In the genomic region with DNA sequence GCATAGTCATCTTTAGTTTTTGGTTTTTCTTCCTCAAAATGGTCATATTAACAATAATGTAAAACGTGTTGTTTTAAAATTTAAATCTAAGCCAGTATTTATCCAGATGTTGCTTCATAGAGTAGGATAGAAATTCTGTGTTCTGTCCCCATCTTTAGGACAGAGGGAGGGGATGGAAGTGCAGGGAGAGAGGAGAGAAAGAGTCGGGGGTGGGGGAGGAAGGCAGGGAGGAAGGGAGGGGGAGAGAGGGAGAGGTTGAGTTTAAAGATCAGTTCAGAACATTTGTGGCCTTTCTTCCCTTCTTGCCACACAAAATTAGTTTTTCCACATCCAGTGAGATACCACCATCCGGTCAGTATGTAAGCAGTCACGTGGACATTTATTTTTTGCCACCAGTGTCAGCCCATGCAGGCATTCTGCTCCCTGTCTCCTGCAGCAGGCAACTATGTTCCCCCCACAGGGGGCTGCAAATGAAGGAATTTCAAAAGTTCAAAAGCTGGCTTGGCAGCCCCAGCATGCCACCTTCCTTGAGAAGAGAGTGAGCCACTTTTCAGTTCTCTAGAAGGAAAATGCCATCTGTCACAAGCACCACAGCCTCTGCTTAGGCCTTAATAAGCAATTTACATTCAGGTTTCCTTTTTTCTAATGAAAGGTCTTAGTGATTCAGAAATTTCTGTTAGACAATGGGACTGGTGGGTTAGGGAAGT, we compare ENCODE assay signal across 19 mouse cellular contexts.
A peak's percentile ranks its signal among the peaks of the same experiment; 100 is the strongest.
DNase-seq lines count a peak whose midpoint lies in the region; ATAC-seq and TF ChIP-seq lines count a peak whose summit lies in the region.
"Had no signal": no experiment of that assay in that cellular context is flagged by ENCODE, and none has a peak within 500 bp of the region (broad histone marks: within the 10 kb centered on the region; RNA-seq: fewer than 3 reads in every experiment).

No protein-coding gene starts in this region.

- H3K4me2 ChIP-seq in midbrain, embryonic 13.5 days (replicated peaks): no peak overlapping the region
- no peak overlapping the region for H3K4me2 ChIP-seq in midbrain, postnatal 0 days (ENCODE audit: low read depth, low read length, poor library complexity, severe bottlenecking)
- H3K4me2 ChIP-seq in forebrain, embryonic 16.5 days (ENCODE audit: low read length): no peak overlapping the region

- peak; percentile 84 for ATAC-seq in midbrain, embryonic 13.5 days
- ATAC-seq in midbrain, postnatal 0 days (ENCODE audit: low FRiP score): no peak
- peak; percentile 86 for ATAC-seq in forebrain, embryonic 16.5 days
- ATAC-seq: liver, postnatal 0 days had no signal

- 0 out of 2 replicates have a peak, but pooled peaks cover 4% of the 10 kb centered on the region for H3K27me3 ChIP-seq in midbrain, embryonic 13.5 days
- H3K27me3 ChIP-seq in midbrain, postnatal 0 days (ENCODE audit: insufficient read depth, low read length): no peaks in the 10 kb centered on the region
- 0 out of 2 replicates have a peak, but pooled peaks cover 3% of the 10 kb centered on the region for H3K27me3 ChIP-seq in forebrain, embryonic 16.5 days (replicated peaks; ENCODE audit: control insufficient read depth, insufficient read depth, low read length)
- H3K27me3 ChIP-seq: CH12.LX had no signal

- H3K4me1 ChIP-seq in midbrain, embryonic 13.5 days (replicated peaks): peaks cover 20% of the 10 kb centered on the region
- no peaks in the 10 kb centered on the region for H3K4me1 ChIP-seq in midbrain, postnatal 0 days (ENCODE audit: insufficient read depth, low read length)
- peaks cover 6% of the 10 kb centered on the region for H3K4me1 ChIP-seq in forebrain, embryonic 16.5 days (replicated peaks; ENCODE audit: control insufficient read depth, insufficient read depth, low read length)

- no peak for TF ChIP-seq CTCF in midbrain, postnatal 0 days (IDR thresholded peaks at IDR 0.05)

- 19% methylated on average over 4 of the region's 4 CpGs for WGBS in midbrain, embryonic 13.5 days
- 17% methylated on average over 4 of the region's 4 CpGs for WGBS in midbrain, postnatal 0 days
- WGBS in forebrain, embryonic 16.5 days: 6% methylated on average over 4 of the region's 4 CpGs

- no peak overlapping the region for H3K9ac ChIP-seq in midbrain, embryonic 13.5 days (replicated peaks)
- H3K9ac ChIP-seq in midbrain, postnatal 0 days (replicated peaks; ENCODE audit: low read length, poor library complexity, severe bottlenecking): no peak overlapping the region
- H3K9ac ChIP-seq in forebrain, embryonic 16.5 days (replicated peaks; ENCODE audit: low read depth, low read length): no peak overlapping the region
- H3K9ac ChIP-seq: liver, postnatal 0 days had no signal

- peak; percentile 26 for DNase-seq in embryo, embryonic 10.5 days (ENCODE audit: low spot score)
- no peak for DNase-seq in embryo, embryonic 10 days (ENCODE audit: low spot score)
- no peak for DNase-seq in midbrain, postnatal 0 days (ENCODE audit: low spot score)
- peak; percentile 57 for DNase-seq in retina, embryonic 14.5 days (ENCODE audit: low spot score)
- DNase-seq in ovary, postnatal 36 days (ENCODE audit: low spot score): no peak
- DNase-seq in layer of hippocampus, adult 18-20 months (ENCODE audit: low spot score in 2 of 2): no peak
- DNase-seq: adrenal gland, adult 8-10 months; cerebellum, adult 11-12 months; gastrocnemius, postnatal 25 days; kidney, adult 2 months; kidney, postnatal 25 days; layer of hippocampus, adult 9-11 months; liver, postnatal 0 days; right cerebral cortex, adult 18-20 months; spleen, adult 18-20 months; thymus, adult 18-20 months had no signal

- no peaks in the 10 kb centered on the region for H3K9me3 ChIP-seq in midbrain, embryonic 13.5 days
- H3K9me3 ChIP-seq in midbrain, postnatal 0 days (ENCODE audit: low read length): no peaks in the 10 kb centered on the region
- no peaks in the 10 kb centered on the region for H3K9me3 ChIP-seq in forebrain, embryonic 16.5 days (ENCODE audit: control insufficient read depth, low read length)

- H3K36me3 ChIP-seq in midbrain, embryonic 13.5 days: no peaks in the 10 kb centered on the region
- no peaks in the 10 kb centered on the region for H3K36me3 ChIP-seq in midbrain, postnatal 0 days (ENCODE audit: insufficient read depth, low read length)
- H3K36me3 ChIP-seq in forebrain, embryonic 16.5 days (ENCODE audit: control insufficient read depth, insufficient read depth): no peaks in the 10 kb centered on the region

- 0 out of 2 replicates have a peak overlapping the region, but pooled peaks have one; percentile 44 for H3K27ac ChIP-seq in midbrain, embryonic 13.5 days
- H3K27ac ChIP-seq in midbrain, postnatal 0 days (ENCODE audit: low read depth, low read length): no peak overlapping the region
- 0 out of 2 replicates have a peak overlapping the region, but pooled peaks have one; percentile 27 for H3K27ac ChIP-seq in forebrain, embryonic 16.5 days (ENCODE audit: low read length)

- no peak overlapping the region for H3K4me3 ChIP-seq in midbrain, embryonic 13.5 days (replicated peaks)
- H3K4me3 ChIP-seq in midbrain, postnatal 0 days (ENCODE audit: low read depth, low read length): no peak overlapping the region
- H3K4me3 ChIP-seq in forebrain, embryonic 16.5 days (replicated peaks; ENCODE audit: low read length): no peak overlapping the region

Comparison
In these comparisons a context has a peak if more than half of its experiments do, and no peak if none do; other contexts are left out.
1. DNase-seq: peak in embryo, embryonic 10.5 days (single experiment) and retina, embryonic 14.5 days (single experiment); none in embryo, embryonic 10 days (single experiment), midbrain, postnatal 0 days (single experiment), ovary, postnatal 36 days (single experiment) and layer of hippocampus, adult 18-20 months (0 of 2).